Mouse (Mus musculus) left cerebral cortex, adult 9 months (tissue): ENCODE data around the gene 6720489N17Rik.
"Not testable (repeated sequence)": the region's sequence is repeated elsewhere in the genome, so short reads cannot be mapped to it uniquely, and the experiment has no call there.

Source experiments
- DNase-seq, 2 experiments: peaks; one replicate each; pipeline ENCODE4 v3.0.0; 2022; ENCODE audit warnings: low spot score in 2 of 2

Gene 6720489N17Rik

DNA sequence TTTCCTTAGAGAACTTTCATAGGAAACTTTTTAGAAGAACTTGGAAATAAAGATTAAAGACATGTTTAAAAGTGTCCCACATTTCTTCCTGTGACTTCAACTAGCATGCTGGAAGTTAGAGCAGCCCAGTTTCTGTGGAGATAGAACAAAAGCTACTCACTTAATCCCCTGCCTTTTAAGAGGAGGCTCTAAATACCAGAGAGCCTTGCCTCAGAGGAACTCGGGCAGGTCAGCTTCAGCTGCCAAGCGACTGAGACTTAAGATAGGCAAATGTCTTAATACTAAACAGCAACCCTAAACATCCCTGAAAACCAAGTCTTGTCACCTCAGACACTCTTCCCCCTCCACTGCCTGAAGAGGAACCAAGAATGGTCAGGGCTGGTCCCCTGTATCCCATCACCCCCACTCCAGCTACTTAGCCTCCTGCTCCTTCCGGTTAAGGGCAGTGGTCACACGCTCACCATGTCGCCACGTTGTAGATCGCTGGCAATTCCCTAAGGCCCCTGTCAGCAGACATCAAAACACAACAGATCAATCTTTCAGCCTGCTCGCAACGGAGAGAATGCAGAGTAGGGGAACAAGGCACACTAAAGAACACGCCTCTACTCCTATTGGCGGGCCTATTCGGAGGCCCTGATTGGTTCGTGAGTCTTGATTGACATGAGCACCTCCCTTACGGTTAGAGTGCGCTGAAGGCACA is at the start of gene 6720489N17Rik:
Gene 6720489N17Rik (minus strand): TSS at position 606 of the 700 bp plus-strand sequence.
- DNase-seq: peak; percentile 44 to 77

- no peak for DNase-seq
Observed at GRCm38 (mm10) chr13:62653369-62653743, 29.4 kb upstream of the 6720489N17Rik start.

GRCm38 (mm10) chr13:62652681-62653368 is 28.8 kb upstream of the 6720489N17Rik start:
- DNase-seq: peak; percentile 37 to 80

DNA sequence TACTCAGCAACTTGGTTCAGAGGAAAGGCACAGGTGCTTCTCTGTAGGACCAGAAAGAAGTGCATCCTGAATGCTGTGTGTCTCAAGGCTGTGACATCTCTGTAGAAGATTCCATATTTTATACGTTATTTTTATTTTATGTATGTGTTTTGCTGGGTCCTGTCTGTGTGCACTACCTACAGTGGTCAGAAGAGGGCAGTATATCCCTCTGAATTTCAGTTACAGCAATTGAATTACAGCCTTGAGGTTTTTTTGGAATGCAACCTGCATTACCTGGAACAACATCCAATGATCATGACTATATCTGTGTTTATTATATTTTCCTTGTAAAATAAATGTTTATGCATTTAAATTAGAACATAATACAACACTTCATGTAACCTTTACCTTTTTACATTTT is 3.1 kb upstream of the 6720489N17Rik start:
- DNase-seq: peak in 1 of 2 experiments; percentile 7

GRCm38 (mm10) chr13:62624277-62624665 is 289 bp upstream of the 6720489N17Rik start:
- not testable (repeated sequence) for DNase-seq

DNA sequence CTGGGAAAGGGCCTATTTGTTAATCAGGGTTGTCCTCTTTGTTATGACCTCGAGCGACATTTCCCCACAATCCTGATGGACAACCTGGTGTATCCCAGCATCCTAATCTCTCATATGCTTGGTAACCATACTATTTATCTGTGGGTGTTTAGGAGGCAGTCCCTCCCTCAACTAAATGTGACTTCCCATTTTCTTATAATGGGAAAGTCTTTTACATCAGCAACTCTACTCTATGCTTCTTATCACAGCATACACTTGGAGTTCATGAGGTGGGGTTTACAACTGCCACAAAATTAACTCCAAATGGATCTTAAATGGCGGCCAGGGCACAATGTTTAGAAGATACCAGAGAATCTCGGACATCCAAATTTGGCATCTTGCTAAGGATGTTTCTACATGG is 6.5 kb downstream of the 6720489N17Rik start:
- not testable (repeated sequence) for DNase-seq

DNA sequence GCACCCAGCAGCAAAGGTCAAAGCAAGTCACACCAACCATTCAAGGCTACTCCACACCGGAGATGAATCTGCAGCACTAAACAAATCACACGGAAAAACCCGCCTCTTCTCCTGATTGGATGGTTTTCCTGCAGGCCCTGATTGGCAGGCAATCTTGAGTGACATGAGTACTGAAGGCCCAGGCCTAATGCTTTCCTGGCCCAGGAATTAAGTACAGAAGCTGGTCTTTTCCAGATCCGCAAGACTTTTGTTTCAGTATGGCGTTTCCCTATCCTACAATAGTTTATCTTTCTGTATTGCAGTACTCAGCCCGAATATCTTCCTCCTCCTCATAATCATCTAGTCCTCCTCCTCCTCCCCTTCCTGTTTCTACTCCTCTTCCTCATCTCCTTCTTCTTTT is 52.9 kb downstream of the 6720489N17Rik start, which contains the start of gene Zfp934:
Gene Zfp934 (minus strand): TSS at position 101 of the 400 bp plus-strand sequence.
- not testable (repeated sequence) for DNase-seq

DNA sequence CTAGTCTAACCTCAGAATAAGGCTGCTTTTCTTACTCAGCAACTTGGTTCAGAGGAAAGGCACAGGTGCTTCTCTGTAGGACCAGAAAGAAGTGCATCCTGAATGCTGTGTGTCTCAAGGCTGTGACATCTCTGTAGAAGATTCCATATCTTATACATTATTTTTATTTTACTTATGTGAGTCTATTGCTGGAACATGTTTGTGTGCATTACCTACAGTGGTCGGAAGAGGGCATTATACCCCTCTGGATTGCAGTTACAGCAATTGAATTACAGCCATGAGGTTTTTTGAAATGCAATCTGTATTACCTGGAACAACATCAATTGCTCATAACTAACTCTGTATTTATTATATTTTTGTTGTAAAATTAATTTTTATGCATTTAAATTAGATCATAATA is 62.3 kb downstream of the 6720489N17Rik start:
- peak in 1 of 2 experiments; percentile 11 for DNase-seq

DNA sequence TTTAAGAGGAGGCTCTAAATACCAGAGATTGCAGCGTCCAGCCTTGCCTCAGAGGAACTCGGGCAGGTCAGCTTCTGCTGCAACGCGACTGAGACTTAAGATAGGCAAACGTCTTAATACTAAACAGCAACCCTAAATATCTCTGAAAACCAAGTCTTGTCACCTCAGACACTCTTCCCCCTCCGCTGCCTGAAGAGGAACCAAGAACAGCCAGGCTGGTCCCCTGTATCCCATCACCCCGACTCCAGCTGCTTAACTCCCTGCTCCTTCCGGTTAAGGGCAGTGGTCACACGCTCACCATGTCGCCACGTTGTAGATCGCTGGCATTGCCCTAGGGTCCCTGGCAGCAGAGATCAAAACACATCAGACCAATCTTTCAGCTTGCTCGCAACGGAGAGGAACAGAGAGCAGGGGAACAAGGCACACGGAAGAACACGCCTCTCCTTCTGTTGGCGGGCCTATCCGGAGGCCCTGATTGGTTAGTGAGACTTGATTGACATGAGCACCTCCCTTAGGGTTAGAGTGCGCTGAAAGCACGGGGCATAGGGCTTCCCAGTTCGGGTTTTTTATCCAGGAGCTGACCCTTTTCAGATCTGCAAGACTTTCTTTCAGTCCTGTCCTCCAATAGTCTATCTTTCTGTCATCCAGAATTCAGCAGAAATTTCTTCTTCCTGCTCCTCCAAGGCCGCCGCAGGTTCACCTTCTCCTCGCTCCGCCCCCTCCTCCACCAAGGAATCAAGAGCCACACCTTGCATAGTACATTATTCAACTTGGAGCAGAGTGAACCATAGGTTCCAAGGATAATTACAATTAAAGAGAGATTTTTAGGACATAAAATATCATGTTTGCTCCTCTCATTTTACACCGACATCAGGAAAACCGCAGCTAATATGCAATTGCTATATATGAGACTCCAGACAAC is 65.5 kb downstream of the 6720489N17Rik start, which contains the start of gene Zfp935:
Gene Zfp935 (minus strand): TSS at position 323 of the 922 bp plus-strand sequence.
- peak; percentile 67 to 83 for DNase-seq
